Mouse (Mus musculus) embryonic fibroblast, embryonic 13.5 days (primary cell): Measurements from ENCODE around the gene Spp2. TPM values are rescaled to one million over a fixed set of nuclear protein-coding genes. Genes with fewer than 3 reads are reported as not detected.

Experiments used
- H3K27ac ChIP-seq: 2 replicates; pipeline ENCODE4 v1.5.1; 2012; ENCODE audit warnings: low read length, control low read depth, inconsistent platforms; ENCODE audit not compliant: insufficient read depth
- H3K4me1 ChIP-seq: 2 replicates; pipeline ENCODE4 v1.6.1; 2011; ENCODE audit warnings: low read length; ENCODE audit not compliant: control insufficient read depth, insufficient read depth
- H3K4me3 ChIP-seq: 2 replicates; pipeline ENCODE4 v1.5.1; 2011; ENCODE audit warnings: mild to moderate bottlenecking, control low read depth, low read length; ENCODE audit not compliant: insufficient read depth
- CTCF ChIP-seq: IDR thresholded peaks from 2 replicates; pipeline ENCODE4 v1.5.1; 2011; ENCODE audit warnings: mild to moderate bottlenecking, control low read depth, low read length, moderate library complexity, borderline replicate concordance; ENCODE audit not compliant: insufficient read depth
- POLR2A ChIP-seq: IDR thresholded peaks from 2 replicates; pipeline ENCODE4 v1.6.1; 2011; ENCODE audit warnings: low read depth, mild to moderate bottlenecking, control low read depth, low read length, moderate library complexity
- polyA plus RNA-seq: library from polyadenylated mRNA; stranded (reverse); fragments of >200 nt; gene quantifications from 2 replicates; pipeline ENCODE4 v1.2.4, GENCODE M21; 2011; ENCODE audit warnings: low read depth; ENCODE audit not compliant: missing spikeins, insufficient read length

The Spp2 gene
- polyA plus RNA-seq, 1 experiment, result not detected

DNA sequence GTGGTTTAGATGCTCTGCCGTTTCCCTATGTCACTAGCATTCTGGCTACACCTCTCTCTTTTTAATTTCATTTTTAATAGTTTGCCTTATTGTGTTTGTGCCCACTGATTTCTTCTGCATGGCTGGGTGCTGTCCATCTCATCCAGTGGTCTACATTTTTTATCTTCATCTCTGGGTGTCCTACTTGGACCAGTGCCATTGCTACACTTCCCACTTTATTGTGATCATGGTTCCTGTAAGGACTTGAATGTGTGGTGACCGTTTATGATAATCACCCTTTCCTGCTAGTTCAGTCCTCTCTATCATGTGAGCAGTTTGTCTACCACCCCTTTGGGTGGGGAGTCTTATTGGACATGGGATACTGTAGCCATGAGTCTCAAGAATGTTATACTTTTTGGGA, 43.0 kb downstream of the Spp2 start:
- Histone ChIP-seq H3K4me3 (no peak overlapping the region), H3K27ac (no peak overlapping the region), H3K4me1 (0 out of 2 replicates have a peak, but pooled peaks cover 1% of the 10 kb centered on the region)
- TF ChIP-seq CTCF, result no peak
- TF ChIP-seq POLR2A, result no peak

DNA sequence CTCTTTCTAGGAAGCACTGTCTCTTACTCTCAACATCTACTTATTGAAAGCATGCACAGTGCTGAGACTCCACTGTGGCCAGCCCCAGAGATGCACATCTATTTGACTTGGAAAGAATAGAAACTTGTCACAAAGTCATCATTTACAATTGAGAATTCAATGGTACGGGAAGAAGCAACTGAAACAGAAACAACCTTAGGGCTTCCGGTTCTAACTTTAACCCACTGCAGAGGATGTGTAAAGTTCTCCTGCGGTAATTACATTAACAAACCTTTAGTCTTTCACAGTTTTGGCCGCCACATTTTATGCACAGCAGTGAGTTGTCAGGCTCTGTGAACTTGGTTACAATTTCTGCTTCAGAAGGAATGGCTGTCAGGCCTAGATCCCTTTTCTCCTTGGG, 43.9 kb downstream of the Spp2 start:
- Histone ChIP-seq H3K4me1 (peaks cover 4% of the 10 kb centered on the region; the same call in 1 of the 2 replicates), H3K4me3 (no peak overlapping the region), H3K27ac (no peak overlapping the region)
- TF ChIP-seq CTCF, result no peak
- no peak for TF ChIP-seq POLR2A

DNA sequence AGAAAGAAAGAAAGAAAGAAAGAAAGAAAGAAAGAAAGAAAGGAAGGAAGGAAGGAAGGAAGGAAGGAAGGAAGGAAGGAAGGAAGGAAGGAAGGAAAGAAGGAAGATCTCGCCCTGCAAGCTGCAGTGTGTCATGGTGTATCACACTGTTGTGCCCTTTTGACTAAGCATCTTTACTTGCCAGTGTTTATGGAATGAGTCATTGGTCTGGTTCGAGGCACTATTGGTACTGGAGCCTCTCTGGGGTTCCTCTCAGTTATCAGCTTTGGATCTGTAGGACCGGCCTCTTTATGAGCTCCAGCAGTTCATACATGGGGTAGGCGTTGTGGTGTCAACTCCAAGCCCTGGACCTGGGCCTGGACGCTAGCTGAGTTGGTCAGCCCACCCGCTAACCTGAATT, 45.4 kb downstream of the Spp2 start:
- Histone ChIP-seq H3K4me3 (no peak overlapping the region), H3K4me1 (peaks cover 4% of the 10 kb centered on the region; the same call in 1 of the 2 replicates)
- no peak for TF ChIP-seq POLR2A
- no peak for TF ChIP-seq CTCF

DNA sequence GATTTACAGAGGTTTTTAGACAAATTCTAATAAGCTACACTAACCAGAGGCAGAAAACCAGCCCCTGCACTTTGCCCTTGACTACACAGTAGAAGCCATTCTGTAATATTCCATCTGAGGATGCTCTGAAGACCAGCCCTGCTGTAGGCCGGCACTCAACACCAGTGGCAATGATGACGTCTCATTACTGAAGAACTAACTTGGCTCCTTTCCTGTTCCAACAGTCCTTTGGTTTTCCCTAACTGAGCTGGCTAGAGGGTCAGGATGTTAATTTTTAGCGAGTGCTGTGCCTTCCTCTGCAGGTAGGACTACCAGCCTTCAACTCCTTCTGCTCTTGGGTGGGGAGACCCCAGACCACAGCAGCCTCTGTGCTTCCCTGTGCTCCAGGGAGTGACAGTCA, 47.9 kb downstream of the Spp2 start:
- no peak for TF ChIP-seq CTCF
- no peak for TF ChIP-seq POLR2A
- H3K4me3 ChIP-seq, result no peak overlapping the region
- no peak overlapping the region for H3K27ac ChIP-seq
- peaks cover 4% of the 10 kb centered on the region; the same call in 1 of the 2 replicates for H3K4me1 ChIP-seq

More for the DNA sequence above, 45.4 kb downstream of the Spp2 start:
- H3K27ac ChIP-seq, result no peak overlapping the region

DNA sequence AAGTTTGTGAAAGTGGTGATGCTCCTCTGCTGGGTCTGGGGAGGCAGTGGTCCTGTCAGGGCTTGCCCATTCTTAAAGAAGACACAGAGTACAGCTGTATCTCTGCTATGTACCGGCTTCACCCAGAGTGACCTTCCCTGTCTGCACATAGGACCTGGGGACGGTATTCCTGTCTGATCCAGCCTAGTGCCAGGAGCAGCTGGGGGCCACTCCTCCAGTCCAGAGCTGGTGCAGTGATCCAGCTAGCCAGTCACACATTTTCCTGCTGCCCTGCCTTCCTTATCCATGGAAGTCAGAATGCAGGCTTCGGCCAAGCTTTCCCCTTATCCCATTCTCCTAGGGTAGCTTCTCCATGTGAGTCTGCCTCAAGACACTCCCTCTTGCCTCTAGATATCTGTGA, 49.0 kb downstream of the Spp2 start:
- peaks cover 4% of the 10 kb centered on the region; the same call in 1 of the 2 replicates for H3K4me1 ChIP-seq
- TF ChIP-seq POLR2A (no peak), CTCF (no peak)
- H3K27ac ChIP-seq, result no peak overlapping the region
- no peak overlapping the region for H3K4me3 ChIP-seq

DNA sequence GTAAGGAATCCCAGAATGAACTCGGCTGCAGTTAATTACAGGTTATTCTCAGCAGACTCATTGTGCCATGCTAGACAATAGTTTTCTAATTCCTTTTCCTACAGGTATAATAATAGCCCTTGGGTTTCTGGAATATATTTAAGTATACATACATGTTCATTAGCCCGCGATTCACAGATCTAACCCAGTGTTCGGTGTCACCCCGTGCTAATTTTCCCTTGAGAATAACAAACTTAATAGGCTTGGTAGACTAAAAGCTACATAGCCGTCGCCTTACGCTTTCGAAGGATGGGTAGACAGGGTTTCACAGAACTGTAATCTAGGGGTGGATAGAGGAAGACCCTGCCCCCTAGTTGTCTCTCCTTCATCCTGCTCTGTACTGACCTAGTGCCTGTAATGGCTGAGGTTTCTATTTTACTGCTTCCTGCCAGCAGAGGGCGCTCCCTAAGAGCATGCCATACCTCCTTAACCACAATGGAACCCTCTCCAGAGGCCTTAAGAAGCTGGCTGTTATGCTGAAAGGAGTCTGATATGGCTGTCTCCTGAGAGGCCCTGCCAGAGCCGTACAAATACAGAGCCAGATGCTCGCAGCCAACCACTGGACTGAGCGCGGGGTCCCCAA, 49.8 kb downstream of the Spp2 start:
- H3K27ac ChIP-seq, result no peak overlapping the region
- peaks cover 4% of the 10 kb centered on the region; the same call in 1 of the 2 replicates for H3K4me1 ChIP-seq
- H3K4me3 ChIP-seq, result no peak overlapping the region
- TF ChIP-seq POLR2A (no peak), CTCF (peak; percentile 66; the same call in 1 of the 2 replicates)

DNA sequence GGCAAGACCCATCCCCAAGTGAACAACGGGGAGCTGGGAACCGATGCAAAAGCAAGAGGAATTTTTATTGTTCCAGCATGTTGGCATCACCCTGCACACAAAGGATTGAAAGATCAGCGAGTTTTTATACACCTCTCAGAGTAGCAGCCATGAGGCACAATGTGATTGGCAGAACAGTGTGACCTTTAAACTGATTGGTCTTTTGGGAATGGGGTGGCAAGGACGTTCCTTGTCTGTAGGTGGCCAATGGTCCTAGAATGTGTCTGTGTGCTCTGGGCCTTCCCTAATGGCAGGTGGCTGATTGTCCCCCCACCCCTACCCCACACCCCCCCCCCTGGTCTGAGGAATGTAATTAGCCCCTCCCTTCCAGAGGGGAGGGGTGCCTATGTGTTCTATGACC, 52.4 kb downstream of the Spp2 start:
- H3K27ac ChIP-seq, result no peak overlapping the region
- H3K4me3 ChIP-seq, result no peak overlapping the region
- TF ChIP-seq POLR2A (no peak), CTCF (no peak)
- H3K4me1 ChIP-seq, result peaks cover 4% of the 10 kb centered on the region; the same call in 1 of the 2 replicates

DNA sequence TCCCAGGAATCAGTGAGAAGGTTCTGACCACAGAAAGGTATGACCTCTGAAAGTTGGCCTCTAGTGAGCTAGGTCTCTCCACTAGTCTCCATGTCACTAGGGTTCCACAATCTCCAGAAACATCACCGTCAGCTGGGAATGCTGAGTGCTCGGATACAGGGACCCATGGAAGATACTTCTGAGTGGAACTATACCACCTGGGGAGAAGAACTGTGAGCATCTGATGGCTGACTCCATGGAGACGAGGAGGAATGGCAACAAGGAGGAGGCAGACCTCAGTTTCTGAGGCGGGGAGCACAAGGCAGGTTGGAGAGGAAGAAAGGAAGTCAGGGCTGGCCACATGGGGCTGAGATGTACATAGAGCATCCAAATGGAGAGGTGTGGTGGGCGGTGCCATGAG, 52.9 kb downstream of the Spp2 start:
- TF ChIP-seq POLR2A (no peak), CTCF (no peak)

DNA sequence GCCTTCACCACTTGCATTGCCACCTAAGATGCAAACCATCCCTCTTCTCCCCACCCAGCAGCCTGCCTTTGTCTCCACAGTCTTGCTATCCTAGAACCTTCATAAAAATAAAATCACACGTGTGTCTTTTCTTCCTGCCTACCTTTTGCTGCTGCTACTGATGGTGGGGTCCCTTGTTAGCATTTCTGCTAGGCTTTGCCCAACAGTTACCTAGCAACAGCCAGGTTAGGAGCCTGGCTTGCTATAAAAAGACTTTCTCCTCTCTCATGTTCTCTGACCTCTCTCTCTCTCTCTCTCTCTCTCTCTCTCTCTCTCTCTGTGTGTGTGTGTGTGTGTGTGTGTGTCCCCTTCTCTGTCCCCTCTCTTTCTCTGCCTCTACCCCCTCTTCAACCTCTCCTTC, 54.3 kb downstream of the Spp2 start:
- TF ChIP-seq CTCF (no peak), POLR2A (no peak)
- no peak overlapping the region for H3K4me3 ChIP-seq
- H3K4me1 ChIP-seq, result no peaks in the 10 kb centered on the region
- no peak overlapping the region for H3K27ac ChIP-seq

More for the DNA sequence above, 52.9 kb downstream of the Spp2 start:
- Histone ChIP-seq H3K4me1 (peaks cover 4% of the 10 kb centered on the region; the same call in 1 of the 2 replicates), H3K4me3 (no peak overlapping the region), H3K27ac (no peak overlapping the region)

DNA sequence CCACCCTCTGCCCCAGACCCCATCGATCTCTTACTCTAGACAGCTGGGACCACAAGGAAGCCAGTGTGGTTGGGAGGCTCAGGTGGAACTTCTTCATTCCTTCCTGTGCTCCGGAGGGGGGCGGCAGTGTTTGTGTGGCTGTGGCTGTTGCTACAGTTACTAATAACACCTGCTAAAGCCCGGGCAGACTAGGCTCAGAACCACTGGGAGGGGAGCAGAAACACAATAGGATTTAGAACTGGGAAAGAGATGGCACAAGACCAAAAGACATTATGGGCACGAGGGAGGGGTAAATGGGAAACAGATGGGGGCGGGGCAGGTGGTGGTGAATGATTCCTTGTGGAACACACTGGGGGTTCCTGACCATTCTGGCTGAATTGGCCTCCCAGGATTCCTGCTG, 55.7 kb downstream of the Spp2 start:
- H3K4me1 ChIP-seq, result no peaks in the 10 kb centered on the region
- H3K27ac ChIP-seq, result no peak overlapping the region
- H3K4me3 ChIP-seq, result no peak overlapping the region
- TF ChIP-seq CTCF (no peak), POLR2A (no peak)
